Mouse (Mus musculus) adrenal gland, adult 18-20 months (tissue): Measurements from ENCODE around the gene Xpnpep1. TPM values are rescaled to one million over a fixed set of nuclear protein-coding genes. Genes with fewer than 3 reads are reported as not detected.
A peak's percentile ranks its signal among the peaks of the same experiment; 100 is the strongest.

ENCODE experiments used
- DNase-seq, 2 experiments: peaks; one replicate each; pipeline ENCODE4 v3.0.0; 2021 to 2022; ENCODE audit warnings: low spot score in 2 of 2
- total RNA-seq, 2 experiments: library from RNA; stranded (reverse); gene quantifications; 1 replicate in 1 of 2; 2 replicates in 1 of 2; pipeline ENCODE4 v1.2.3; 2021

Xpnpep1 gene
- total RNA-seq, 2 experiments from 2014 or later, result 57.8 to 83.8 TPM

- DNase-seq, result no peak
Observed at GRCm38 (mm10) chr19:53033159-53033943, 6.7 kb downstream of the Xpnpep1 start.

- DNase-seq, result no peak
Observed at GRCm38 (mm10) chr19:53032647-53033046, 7.4 kb downstream of the Xpnpep1 start.

- DNase-seq, result no peak
Observed at GRCm38 (mm10) chr19:53031957-53032371, 8.1 kb downstream of the Xpnpep1 start.

- no peak for DNase-seq
Observed at GRCm38 (mm10) chr19:53030279-53030678, 9.7 kb downstream of the Xpnpep1 start.

- no peak for DNase-seq
Observed at GRCm38 (mm10) chr19:53029686-53030085, 10.3 kb downstream of the Xpnpep1 start.

- no peak for DNase-seq
Observed at GRCm38 (mm10) chr19:53029045-53029444, 11.0 kb downstream of the Xpnpep1 start.

- DNase-seq, result no peak
Observed at GRCm38 (mm10) chr19:53028216-53028615, 11.8 kb downstream of the Xpnpep1 start.

GRCm38 (mm10) chr19:53023189-53023588, 16.8 kb downstream of the Xpnpep1 start:
- no peak for DNase-seq

- DNase-seq, result no peak
Observed at GRCm38 (mm10) chr19:53022037-53022614, 17.9 kb downstream of the Xpnpep1 start.

- DNase-seq, result no peak
Observed at GRCm38 (mm10) chr19:53021537-53021936, 18.5 kb downstream of the Xpnpep1 start.

- DNase-seq, result peak; percentile 24 to 47
Observed at GRCm38 (mm10) chr19:53019716-53020463, 20.1 kb downstream of the Xpnpep1 start.

- no peak for DNase-seq
Observed at GRCm38 (mm10) chr19:53017954-53018353, 22.1 kb downstream of the Xpnpep1 start.

GRCm38 (mm10) chr19:53017248-53017647, 22.8 kb downstream of the Xpnpep1 start:
- DNase-seq, result no peak

- DNase-seq, result no peak
Observed at GRCm38 (mm10) chr19:53014910-53015710, 24.9 kb downstream of the Xpnpep1 start.

- no peak for DNase-seq
Observed at GRCm38 (mm10) chr19:53013744-53014143, 26.3 kb downstream of the Xpnpep1 start.

GRCm38 (mm10) chr19:53013341-53013740, 26.7 kb downstream of the Xpnpep1 start:
- DNase-seq, result no peak

GRCm38 (mm10) chr19:53010941-53011340, 29.1 kb downstream of the Xpnpep1 start:
- DNase-seq, result no peak

GRCm38 (mm10) chr19:53008921-53009320, 31.1 kb downstream of the Xpnpep1 start:
- DNase-seq, result no peak

GRCm38 (mm10) chr19:53008020-53008705, 31.9 kb downstream of the Xpnpep1 start:
- DNase-seq, result peak; percentile 40 to 48

GRCm38 (mm10) chr19:53005978-53006377, 34.0 kb downstream of the Xpnpep1 start:
- no peak for DNase-seq
